Mouse (Mus musculus) yolk sac, embryonic 10.5 days (tissue): Measurements from ENCODE around the gene Hist1h2bm.

ENCODE experiments used
- DNase-seq: peaks from one replicate; pipeline ENCODE4 v3.0.0-alpha.2; 2017; ENCODE audit warnings: low spot score

The Hist1h2bm gene

GRCm38 (mm10) chr13:21721757-21722372 is at the start of gene Hist1h2bm:
TSS of gene Hist1h2bm (plus strand) at chr13:21722044.
- peak; percentile 92 for DNase-seq

- DNase-seq, result no peak
Observed at GRCm38 (mm10) chr13:21677305-21677704, 44.5 kb upstream of the Hist1h2bm start, which contains the start of gene Olfr1360. TSS of gene Olfr1360 (minus strand) at chr13:21677405.

- DNase-seq, result no peak
Observed at GRCm38 (mm10) chr13:21697811-21698210, 24.0 kb upstream of the Hist1h2bm start, which contains the start of gene Olfr1359. TSS of gene Olfr1359 (plus strand) at chr13:21698111.

- no peak for DNase-seq
Observed at GRCm38 (mm10) chr13:21706669-21707068, 15.2 kb upstream of the Hist1h2bm start.

GRCm38 (mm10) chr13:21710031-21710711 is 11.7 kb upstream of the Hist1h2bm start:
- DNase-seq, result peak; percentile 89

- peak; percentile 81 for DNase-seq
Observed at GRCm38 (mm10) chr13:21710821-21711525, 10.9 kb upstream of the Hist1h2bm start.

- DNase-seq, result no peak
Observed at GRCm38 (mm10) chr13:21711698-21712097, 10.1 kb upstream of the Hist1h2bm start.

- DNase-seq, result peak; percentile 64
Observed at GRCm38 (mm10) chr13:21714725-21715124, 7.1 kb upstream of the Hist1h2bm start.

GRCm38 (mm10) chr13:21715131-21715863 is 6.5 kb upstream of the Hist1h2bm start:
- DNase-seq, result peak; percentile 62

GRCm38 (mm10) chr13:21715864-21716539 is 5.8 kb upstream of the Hist1h2bm start, which contains the start of the genes Hist1h2bl and Hist1h2ai:
TSS of gene Hist1h2bl (minus strand) at chr13:21716143.
TSS of gene Hist1h2ai (plus strand) at chr13:21716422.
- DNase-seq, result peak; percentile 96

GRCm38 (mm10) chr13:21716540-21717391 is 5.1 kb upstream of the Hist1h2bm start:
- DNase-seq, result peak; percentile 77

GRCm38 (mm10) chr13:21717397-21718357 is 4.2 kb upstream of the Hist1h2bm start, which contains the start of gene Hist1h3h:
TSS of gene Hist1h3h (plus strand) at chr13:21717659.
- DNase-seq, result peak; percentile 95

GRCm38 (mm10) chr13:21718381-21719080 is 3.3 kb upstream of the Hist1h2bm start:
- peak; percentile 70 for DNase-seq

- peak; percentile 48 for DNase-seq
Observed at GRCm38 (mm10) chr13:21721107-21721756, 612 bp upstream of the Hist1h2bm start.

- peak; percentile 60 for DNase-seq
Observed at GRCm38 (mm10) chr13:21722373-21722925, 605 bp downstream of the Hist1h2bm start.

- no peak for DNase-seq
Observed at GRCm38 (mm10) chr13:21722993-21723836, 1.4 kb downstream of the Hist1h2bm start.
